Mouse (Mus musculus) retina, embryonic 14.5 days (tissue): ENCODE measurements around the gene Pum2.

ENCODE experiments used
- DNase-seq: peaks from one replicate; pipeline ENCODE4 v3.0.0-alpha.2; 2015; ENCODE audit warnings: low spot score

Gene Pum2

DNA sequence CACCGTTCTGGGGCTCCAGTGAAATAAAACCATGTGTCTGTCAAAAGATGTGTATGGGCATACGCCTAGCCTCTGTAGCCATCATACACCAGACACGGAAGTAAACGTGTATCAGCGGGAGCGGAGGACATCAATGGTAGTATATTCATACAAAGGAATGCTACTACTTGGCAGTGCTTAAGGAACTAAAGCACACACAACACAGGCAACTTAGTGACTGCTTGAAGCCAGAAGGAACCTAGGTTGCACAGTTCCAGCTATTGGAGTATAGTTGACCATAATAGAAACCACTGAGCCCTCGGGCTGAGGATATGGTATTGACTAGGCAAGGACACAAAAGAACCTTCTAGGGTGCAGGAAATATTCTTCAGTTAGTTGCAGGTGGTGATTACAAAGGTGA, 124.0 kb downstream of the Pum2 start:
- DNase-seq = no peak

DNA sequence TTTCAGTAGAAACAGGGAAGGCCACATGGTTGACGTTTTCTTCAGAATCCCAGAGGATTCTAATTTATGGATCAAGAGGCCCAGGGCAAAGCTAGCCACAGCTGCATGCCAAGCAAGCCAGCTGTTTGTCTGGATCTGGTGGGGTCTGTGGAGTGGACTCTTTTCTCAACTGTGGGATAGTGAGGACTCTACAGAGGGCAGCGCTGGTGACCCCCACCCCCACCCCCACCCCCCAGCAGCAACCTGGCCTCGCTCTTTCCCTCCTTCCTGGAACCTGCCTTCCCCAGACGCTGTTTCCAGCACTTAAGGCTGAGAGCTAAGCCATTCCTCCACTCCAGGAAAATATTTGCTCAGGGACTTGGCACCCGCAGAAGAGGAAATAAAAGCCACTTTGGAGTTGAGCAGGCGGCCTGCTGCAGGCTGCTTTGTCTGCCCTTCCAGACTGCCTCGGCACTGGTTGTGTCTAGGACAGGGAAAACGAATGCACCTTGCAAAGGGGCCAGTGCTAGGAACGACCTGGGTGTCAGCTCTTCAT, 124.6 kb downstream of the Pum2 start:
- no peak for DNase-seq
